Mouse (Mus musculus) urinary bladder, postnatal 0 days (tissue): Measurements from ENCODE around the gene Zfp273. TPM values are rescaled to one million over a fixed set of nuclear protein-coding genes. Genes with fewer than 3 reads are reported as not detected.

Source experiments
- polyA plus RNA-seq: library from polyadenylated mRNA; unstranded; fragments of >200 nt; fragmentation: Nextera tagmentation; extraction: Ambion mirVana; gene quantifications from 2 replicates; pipeline ENCODE4 v1.2.1, GENCODE M21; 2015

Gene Zfp273
- 2.0 and 2.8 TPM in 2 replicates for polyA plus RNA-seq

DNA sequence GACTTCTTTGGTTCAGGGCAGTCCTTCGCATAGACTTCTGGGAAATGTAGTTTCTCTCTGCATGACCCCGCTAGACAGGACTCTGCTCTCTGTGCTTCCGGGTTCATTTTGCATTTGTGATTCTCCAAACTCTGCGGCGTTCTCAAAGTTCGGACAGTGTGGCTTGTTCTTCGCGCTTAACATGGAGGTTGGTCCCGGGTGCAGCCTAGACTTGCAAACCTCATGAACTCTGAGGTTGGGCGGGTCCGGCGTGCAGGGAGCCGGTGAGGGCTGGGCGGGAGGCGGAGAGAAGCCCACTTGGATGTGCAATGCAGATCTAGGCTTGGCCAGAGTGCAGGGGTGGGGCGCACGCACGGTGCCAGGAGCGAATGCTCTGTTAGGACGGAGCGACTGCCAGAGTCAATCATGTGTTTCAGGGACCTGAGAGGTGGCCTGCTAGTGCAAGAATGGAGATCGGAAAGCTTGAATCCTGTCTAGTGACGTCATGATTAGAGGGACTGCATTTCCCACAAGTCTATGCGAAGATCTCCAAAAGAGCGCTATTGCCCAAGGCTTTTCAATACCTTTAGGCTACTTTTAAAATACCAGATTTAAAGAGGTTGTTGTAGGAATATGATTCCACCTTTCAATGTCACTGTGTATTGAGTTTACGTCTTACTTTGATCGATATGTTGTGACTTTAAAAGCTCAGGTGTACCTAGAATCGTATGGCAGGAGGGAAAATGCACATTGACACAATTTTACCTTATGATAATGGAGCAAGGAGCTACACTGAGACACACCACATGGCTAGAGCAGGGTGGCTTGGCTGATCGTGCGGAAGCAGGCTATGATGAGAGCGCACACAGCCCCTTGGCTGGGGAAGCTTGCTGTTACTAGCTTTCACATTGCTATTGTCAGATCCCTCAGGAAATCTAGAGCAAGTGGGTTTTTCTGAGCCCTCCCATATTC, at the start of gene Zfp273:
Zfp273 (plus strand) TSS at position 31 of the 951 bp plus-strand sequence.

DNA sequence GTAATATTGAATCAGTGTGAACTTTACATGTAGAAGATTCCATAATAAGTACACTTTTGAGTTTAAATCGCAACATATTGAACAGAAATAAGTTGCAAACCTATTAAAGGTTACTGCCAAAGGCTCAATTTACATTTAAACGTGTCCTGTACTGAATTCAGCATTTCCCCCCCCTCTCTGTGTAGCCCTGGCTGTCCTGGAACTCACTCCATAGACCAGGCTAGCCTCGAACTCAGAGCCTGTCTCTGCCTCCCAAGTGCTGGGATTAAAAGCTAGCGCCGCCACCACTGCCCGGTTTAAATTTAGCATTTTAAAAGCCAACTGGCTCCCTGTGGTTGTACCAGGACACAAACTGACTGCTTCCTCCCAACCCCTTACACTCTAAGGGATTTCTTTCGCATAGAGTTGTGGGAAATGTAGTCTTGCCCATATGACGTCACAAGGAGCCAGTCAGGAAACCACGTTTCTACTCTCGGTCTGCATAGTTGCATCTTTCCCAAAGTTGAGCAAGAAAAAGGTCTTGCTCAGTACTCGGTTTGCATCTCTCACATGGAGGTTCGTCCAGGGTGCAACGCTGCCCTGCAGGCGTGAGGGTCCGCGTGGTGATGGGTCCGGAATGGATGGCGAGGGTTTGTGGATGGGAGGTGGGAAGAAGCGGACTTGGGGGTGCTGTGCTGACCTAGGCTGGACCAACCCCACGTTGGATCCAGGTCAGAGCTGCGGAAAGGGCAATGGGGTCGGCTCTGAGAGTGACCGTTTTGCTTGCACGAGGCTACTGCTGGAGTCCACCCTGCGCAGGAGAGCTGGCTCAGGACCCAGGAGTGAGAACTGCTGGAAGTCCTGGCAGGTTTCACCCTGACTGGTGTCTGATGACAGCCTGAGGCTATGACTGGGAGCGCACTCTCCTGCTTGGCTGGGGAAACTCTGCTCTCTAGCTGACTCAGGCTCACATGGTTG, 34.0 kb upstream of the Zfp273 start, which contains the start of gene Zfp493:
Zfp493 (plus strand) TSS at position 429 of the 957 bp plus-strand sequence.

DNA sequence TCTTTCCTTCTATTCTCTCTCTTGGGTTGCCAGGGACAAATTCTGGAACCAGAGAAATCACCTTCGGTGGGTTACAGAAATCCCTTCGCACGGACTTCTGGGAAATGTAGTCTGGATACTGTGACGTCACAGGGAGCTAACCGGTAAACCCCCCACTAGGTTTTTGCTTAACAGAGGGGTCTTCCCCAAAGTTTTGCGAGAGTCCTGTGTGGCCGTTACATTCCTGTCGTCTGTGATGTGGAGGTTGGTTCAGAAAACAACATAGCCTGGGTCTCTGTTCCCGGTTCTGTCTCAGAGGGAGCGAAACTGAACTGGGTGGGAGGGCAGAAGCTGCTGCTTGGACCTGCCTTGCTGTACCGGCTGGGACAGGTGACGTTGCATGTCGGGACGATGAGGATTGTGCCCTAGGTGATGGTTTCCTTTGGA, 17.4 kb downstream of the Zfp273 start, which contains the start of gene Gm10037:
Gm10037 (plus strand) TSS at position 196 of the 426 bp plus-strand sequence.

DNA sequence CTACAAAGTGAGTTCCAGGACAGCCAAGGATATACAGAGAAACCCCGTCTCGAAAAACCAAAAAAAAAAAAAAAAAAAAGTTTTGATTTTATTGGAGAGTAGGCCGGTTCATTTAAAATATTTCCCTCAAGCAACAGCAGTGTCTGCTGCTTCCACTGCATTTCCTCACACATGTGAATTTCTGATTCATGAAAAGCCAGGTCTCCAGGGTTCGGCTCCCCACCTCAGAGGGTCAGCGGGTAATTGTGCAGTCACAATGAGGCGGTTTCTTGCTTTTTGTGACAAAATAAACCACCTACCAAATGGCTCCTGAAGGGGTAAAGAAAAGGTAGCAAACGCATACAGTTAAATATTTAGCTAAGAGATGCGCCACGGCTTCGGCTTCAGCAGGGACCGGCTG, 49.5 kb downstream of the Zfp273 start, which contains the start of gene BC048507:
BC048507 (plus strand) TSS at position 301 of the 400 bp plus-strand sequence.

Other genes starting within 250 kb of the Zfp273 start
- gene Zfp729b, start 204.0 kb upstream of the Zfp273 start, polyA plus RNA-seq: 1.7 and 1.9 TPM in 2 replicates
- gene Gm49345, start 176.0 kb upstream of the Zfp273 start, polyA plus RNA-seq: 0.70 TPM in 1 of 2 replicates, not detected in the other
- 1.1 and 1.5 TPM in 2 replicates for gene Zfp729a, start 175.9 kb upstream of the Zfp273 start, polyA plus RNA-seq
- gene Zfp738, start 126.7 kb upstream of the Zfp273 start, polyA plus RNA-seq: 5.9 and 6.5 TPM in 2 replicates
- gene Zfp65, start 84.6 kb upstream of the Zfp273 start, polyA plus RNA-seq: 2.1 and 2.9 TPM in 2 replicates
- 2.0 and 2.3 TPM in 2 replicates for gene Zfp85, start 58.5 kb upstream of the Zfp273 start, polyA plus RNA-seq
- gene Zfp493, start 34.0 kb upstream of the Zfp273 start, polyA plus RNA-seq: 0.45 and 0.72 TPM in 2 replicates
- gene Gm10037, start 17.4 kb downstream of the Zfp273 start, polyA plus RNA-seq: 0.71 and 1.5 TPM in 2 replicates
- not detected in 2 replicates for gene BC048507, start 49.6 kb downstream of the Zfp273 start, polyA plus RNA-seq